In the genomic region with DNA sequence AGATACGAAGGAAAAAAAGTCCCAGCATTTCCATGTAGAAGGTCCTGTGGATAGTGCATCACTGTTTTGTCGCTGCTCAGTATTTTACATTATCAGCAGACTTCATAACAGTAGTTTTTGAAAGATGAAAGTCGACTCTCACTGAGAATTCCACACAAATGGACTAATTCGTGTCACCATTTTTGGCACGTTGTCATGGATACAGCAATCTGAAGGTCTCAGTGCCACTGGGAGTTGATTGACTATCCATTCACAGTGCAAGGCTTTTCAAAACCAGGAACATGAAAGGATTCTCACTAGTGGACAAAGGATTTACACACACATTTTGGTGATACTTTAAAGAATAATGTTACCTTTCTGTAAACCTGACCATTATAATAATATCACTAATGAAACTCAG, we compare ENCODE assay signal across 25 mouse cellular contexts.
DNase-seq lines count a peak whose midpoint lies in the region; ATAC-seq and TF ChIP-seq lines count a peak whose summit lies in the region.
"Had no signal": no experiment of that assay in that cellular context is flagged by ENCODE, and none has a peak within 500 bp of the region (broad histone marks: within the 10 kb centered on the region; RNA-seq: fewer than 3 reads in every experiment).

No protein-coding gene starts in this region.

- H3K27ac ChIP-seq in forebrain, embryonic 14.5 days (ENCODE audit: low read depth, low read length), result no peak overlapping the region
- H3K27ac ChIP-seq in forebrain, embryonic 12.5 days, result no peak overlapping the region
- no peak overlapping the region for H3K27ac ChIP-seq in midbrain, embryonic 14.5 days (replicated peaks; ENCODE audit: low read depth, low read length)
- H3K27ac ChIP-seq in midbrain, embryonic 13.5 days, result no peak overlapping the region
- H3K27ac ChIP-seq: embryonic facial prominence, embryonic 10.5 days; embryonic facial prominence, embryonic 13.5 days; forebrain, embryonic 13.5 days; gastrocnemius, adult 2 months; hindbrain, embryonic 15.5 days; intestine, embryonic 15.5 days had no signal

- H3K9ac ChIP-seq in forebrain, embryonic 14.5 days (ENCODE audit: low read length), result no peak overlapping the region
- no peak overlapping the region for H3K9ac ChIP-seq in forebrain, embryonic 12.5 days
- H3K9ac ChIP-seq in midbrain, embryonic 14.5 days (replicated peaks; ENCODE audit: low read length), result no peak overlapping the region
- H3K9ac ChIP-seq in midbrain, embryonic 13.5 days (replicated peaks), result no peak overlapping the region
- H3K9ac ChIP-seq: embryonic facial prominence, embryonic 13.5 days; forebrain, embryonic 13.5 days; forebrain, postnatal 0 days; hindbrain, embryonic 15.5 days; intestine, embryonic 15.5 days had no signal

- H3K4me1 ChIP-seq in forebrain, embryonic 14.5 days (ENCODE audit: control insufficient read depth, insufficient read depth, low read length), result no peaks in the 10 kb centered on the region
- no peaks in the 10 kb centered on the region for H3K4me1 ChIP-seq in forebrain, embryonic 12.5 days
- no peaks in the 10 kb centered on the region for H3K4me1 ChIP-seq in midbrain, embryonic 14.5 days (ENCODE audit: control insufficient read depth, insufficient read depth, low read length)
- no peaks in the 10 kb centered on the region for H3K4me1 ChIP-seq in midbrain, embryonic 13.5 days (replicated peaks)
- H3K4me1 ChIP-seq: embryonic facial prominence, embryonic 10.5 days; embryonic facial prominence, embryonic 13.5 days; forebrain, embryonic 13.5 days; hindbrain, embryonic 15.5 days; intestine, embryonic 15.5 days had no signal

- H3K36me3 ChIP-seq in forebrain, embryonic 14.5 days (ENCODE audit: control insufficient read depth, insufficient read depth, low read length), result no peaks in the 10 kb centered on the region
- no peaks in the 10 kb centered on the region for H3K36me3 ChIP-seq in forebrain, embryonic 12.5 days (replicated peaks)
- no peaks in the 10 kb centered on the region for H3K36me3 ChIP-seq in midbrain, embryonic 14.5 days (ENCODE audit: control insufficient read depth, insufficient read depth, low read length)
- H3K36me3 ChIP-seq in midbrain, embryonic 13.5 days, result no peaks in the 10 kb centered on the region
- H3K36me3 ChIP-seq: embryonic facial prominence, embryonic 10.5 days; embryonic facial prominence, embryonic 13.5 days; hindbrain, embryonic 15.5 days; intestine, embryonic 15.5 days had no signal

- peak; percentile 31 for DNase-seq in forebrain, embryonic 14.5 days (ENCODE audit: low spot score)
- peak; percentile 39 for DNase-seq in midbrain, embryonic 14.5 days
- DNase-seq in brain, adult 2 months (ENCODE audit: low read depth, low spot score), result peak; percentile 15
- peak; percentile 59 for DNase-seq in brain, embryonic 14.5 days (ENCODE audit: low read depth)
- DNase-seq: adrenal gland, adult 8-10 months; adrenal gland, postnatal 25 days; cerebellum, adult 11 months; cerebellum, adult 2 months; cerebellum, adult 9-11 months; cerebellum, postnatal 25 days; forebrain, postnatal 0 days; gastrocnemius, adult 2 months; gastrocnemius, postnatal 14 days; heart, adult 11 months; kidney, adult 11 months had no signal

- H3K4me2 ChIP-seq in forebrain, embryonic 14.5 days (ENCODE audit: low read length), result no peak overlapping the region
- H3K4me2 ChIP-seq in forebrain, embryonic 12.5 days, result no peak overlapping the region
- no peak overlapping the region for H3K4me2 ChIP-seq in midbrain, embryonic 14.5 days (ENCODE audit: low read length)
- no peak overlapping the region for H3K4me2 ChIP-seq in midbrain, embryonic 13.5 days (replicated peaks)
- H3K4me2 ChIP-seq: embryonic facial prominence, embryonic 13.5 days; forebrain, embryonic 13.5 days; heart, embryonic 11.5 days; hindbrain, embryonic 15.5 days; intestine, embryonic 15.5 days had no signal

- H3K27me3 ChIP-seq in forebrain, embryonic 14.5 days (replicated peaks; ENCODE audit: control insufficient read depth, insufficient read depth, low read length), result no peaks in the 10 kb centered on the region
- no peaks in the 10 kb centered on the region for H3K27me3 ChIP-seq in forebrain, embryonic 12.5 days
- no peaks in the 10 kb centered on the region for H3K27me3 ChIP-seq in midbrain, embryonic 14.5 days (ENCODE audit: control insufficient read depth, insufficient read depth, low read length)
- no peaks in the 10 kb centered on the region for H3K27me3 ChIP-seq in midbrain, embryonic 13.5 days
- H3K27me3 ChIP-seq: embryonic facial prominence, embryonic 13.5 days; forebrain, embryonic 13.5 days; hindbrain, embryonic 15.5 days; intestine, embryonic 15.5 days had no signal

- no peak overlapping the region for H3K4me3 ChIP-seq in forebrain, embryonic 14.5 days (ENCODE audit: low read depth, low read length)
- no peak overlapping the region for H3K4me3 ChIP-seq in forebrain, embryonic 12.5 days (replicated peaks)
- no peak overlapping the region for H3K4me3 ChIP-seq in midbrain, embryonic 14.5 days (replicated peaks; ENCODE audit: low read depth, low read length)
- H3K4me3 ChIP-seq in midbrain, embryonic 13.5 days (replicated peaks), result no peak overlapping the region
- H3K4me3 ChIP-seq: embryonic facial prominence, embryonic 10.5 days; embryonic facial prominence, embryonic 13.5 days; erythroblast, embryonic 14.5 days; forebrain, embryonic 13.5 days; gastrocnemius, adult 2 months; hindbrain, embryonic 15.5 days; intestine, embryonic 15.5 days had no signal

- no peak for TF ChIP-seq CTCF in brain, embryonic 14.5 days (IDR thresholded peaks at IDR 0.05; ENCODE audit: borderline replicate concordance, extremely low read depth, insufficient read depth, insufficient read length)

- WGBS in forebrain, embryonic 14.5 days, result 64% methylated on average over 5 of the region's 5 CpGs
- 70% methylated on average over 5 of the region's 5 CpGs for WGBS in forebrain, embryonic 12.5 days
- WGBS in midbrain, embryonic 14.5 days, result 56% methylated on average over 5 of the region's 5 CpGs
- 62% methylated on average over 5 of the region's 5 CpGs for WGBS in midbrain, embryonic 13.5 days

- no peak for ATAC-seq in forebrain, embryonic 14.5 days
- ATAC-seq in forebrain, embryonic 12.5 days (ENCODE audit: low FRiP score), result no peak
- no peak for ATAC-seq in midbrain, embryonic 14.5 days (ENCODE audit: low FRiP score, low TSS enrichment)
- no peak for ATAC-seq in midbrain, embryonic 13.5 days
- ATAC-seq: CD4-positive, CD25-positive, alpha-beta regulatory T cell, adult 4 months; forebrain, embryonic 13.5 days; forebrain, postnatal 0 days; intestine, embryonic 15.5 days had no signal

- H3K9me3 ChIP-seq in forebrain, embryonic 14.5 days (replicated peaks; ENCODE audit: control insufficient read depth, low read length), result no peaks in the 10 kb centered on the region
- H3K9me3 ChIP-seq in forebrain, embryonic 12.5 days, result no peaks in the 10 kb centered on the region
- H3K9me3 ChIP-seq in midbrain, embryonic 14.5 days (ENCODE audit: control insufficient read depth, low read length), result no peaks in the 10 kb centered on the region
- H3K9me3 ChIP-seq in midbrain, embryonic 13.5 days, result no peaks in the 10 kb centered on the region
- H3K9me3 ChIP-seq: embryonic facial prominence, embryonic 10.5 days; embryonic facial prominence, embryonic 13.5 days; forebrain, embryonic 13.5 days; hindbrain, embryonic 15.5 days; intestine, embryonic 15.5 days had no signal

- TF ChIP-seq POLR2A in brain, embryonic 14.5 days (IDR thresholded peaks at IDR 0.05; ENCODE audit: borderline replicate concordance, extremely low read depth, insufficient read depth, insufficient read length, poor library complexity, severe bottlenecking), result no peak
